Comparison of ENCODE assay signal across 9 mouse cellular contexts in genomic region chr12:107977534-107977933, GRCm38 (mm10). TPM values are rescaled to one million over a fixed set of nuclear protein-coding genes. Genes with fewer than 3 reads are reported as not detected.
DNase-seq lines count a peak whose midpoint lies in the region; ATAC-seq and TF ChIP-seq lines count a peak whose summit lies in the region.
"Had no signal": no experiment of that assay in that cellular context is flagged by ENCODE, and none has a peak within 500 bp of the region (broad histone marks: within the 10 kb centered on the region; RNA-seq: fewer than 3 reads in every experiment).

No protein-coding gene starts in this region.

- H3K27ac ChIP-seq in kidney, embryonic 16.5 days (ENCODE audit: low read length) = no peak overlapping the region
- H3K27ac ChIP-seq in embryonic facial prominence, embryonic 12.5 days = no peak overlapping the region
- peak overlapping the region; percentile 75 for H3K27ac ChIP-seq in hindbrain, embryonic 15.5 days (replicated peaks)
- no peak overlapping the region for H3K27ac ChIP-seq in neural tube, embryonic 12.5 days
- H3K27ac ChIP-seq in kidney, adult 2 months (ENCODE audit: insufficient read depth, low read depth, low read length) = no peak overlapping the region

- TF ChIP-seq POLR2A in kidney, adult 2 months (IDR thresholded peaks at IDR 0.05; ENCODE audit: low read depth, low read length) = no peak

- ATAC-seq in kidney, embryonic 16.5 days (ENCODE audit: low FRiP score, low TSS enrichment) = no peak
- no peak for ATAC-seq in embryonic facial prominence, embryonic 12.5 days (ENCODE audit: insufficient number of reproducible peaks, insufficient read depth, low FRiP score, low TSS enrichment)
- ATAC-seq in hindbrain, embryonic 15.5 days (ENCODE audit: low FRiP score, low read depth) = no peak
- no peak for ATAC-seq in neural tube, embryonic 12.5 days (ENCODE audit: low FRiP score, low read depth)

- H3K9me3 ChIP-seq in kidney, embryonic 16.5 days (ENCODE audit: low read length) = no peaks in the 10 kb centered on the region
- no peaks in the 10 kb centered on the region for H3K9me3 ChIP-seq in embryonic facial prominence, embryonic 12.5 days
- no peaks in the 10 kb centered on the region for H3K9me3 ChIP-seq in hindbrain, embryonic 15.5 days
- H3K9me3 ChIP-seq in neural tube, embryonic 12.5 days = no peaks in the 10 kb centered on the region

- TF ChIP-seq CTCF in kidney, adult 2 months (conservative IDR thresholded peaks at IDR 0.05; ENCODE audit: insufficient read depth, insufficient read length, low read depth, low read length) = no peak

- H3K9ac ChIP-seq in kidney, embryonic 16.5 days (replicated peaks; ENCODE audit: low read length) = no peak overlapping the region; the same call in 1 of the 2 replicates
- no peak overlapping the region for H3K9ac ChIP-seq in embryonic facial prominence, embryonic 12.5 days
- H3K9ac ChIP-seq in hindbrain, embryonic 15.5 days = peak overlapping the region; percentile 7; the same call in 1 of the 2 replicates
- H3K9ac ChIP-seq in neural tube, embryonic 12.5 days = 0 out of 2 replicates have a peak overlapping the region, but pooled peaks have one; percentile 2

- no peaks in the 10 kb centered on the region for H3K36me3 ChIP-seq in kidney, embryonic 16.5 days (ENCODE audit: insufficient read depth, low read length)
- H3K36me3 ChIP-seq in embryonic facial prominence, embryonic 12.5 days = no peaks in the 10 kb centered on the region
- H3K36me3 ChIP-seq in hindbrain, embryonic 15.5 days = no peaks in the 10 kb centered on the region
- no peaks in the 10 kb centered on the region for H3K36me3 ChIP-seq in neural tube, embryonic 12.5 days
- H3K36me3 ChIP-seq in kidney, adult 2 months (ENCODE audit: control insufficient read depth, insufficient read depth, low read length) = no peaks in the 10 kb centered on the region
- H3K36me3 ChIP-seq: G1E had no signal

- H3K4me2 ChIP-seq in kidney, embryonic 16.5 days (replicated peaks; ENCODE audit: low read depth, low read length) = peak overlapping the region; percentile 39
- peak overlapping the region; percentile 36 for H3K4me2 ChIP-seq in embryonic facial prominence, embryonic 12.5 days (replicated peaks)
- peak overlapping the region; percentile 55 for H3K4me2 ChIP-seq in hindbrain, embryonic 15.5 days
- peak overlapping the region; percentile 50 for H3K4me2 ChIP-seq in neural tube, embryonic 12.5 days (replicated peaks)

- H3K4me1 ChIP-seq in kidney, embryonic 16.5 days (ENCODE audit: insufficient read depth, low read length) = peaks cover 76% of the 10 kb centered on the region
- peaks cover 96% of the 10 kb centered on the region for H3K4me1 ChIP-seq in embryonic facial prominence, embryonic 12.5 days
- peaks cover 83% of the 10 kb centered on the region for H3K4me1 ChIP-seq in hindbrain, embryonic 15.5 days (replicated peaks)
- H3K4me1 ChIP-seq in neural tube, embryonic 12.5 days = peaks cover 94% of the 10 kb centered on the region
- peaks cover 3% of the 10 kb centered on the region; the same call in 1 of the 2 replicates for H3K4me1 ChIP-seq in kidney, adult 2 months (ENCODE audit: control insufficient read depth, insufficient read depth, low read length)

- DNase-seq in kidney, adult 18-20 months = no peak
- no peak for DNase-seq in adrenal gland, postnatal 10 days
- no peak for DNase-seq in cerebellum, postnatal 14 days
- no peak for DNase-seq in kidney, adult 2 months

- 13% methylated on average over 9 of the region's 9 CpGs for WGBS in kidney, embryonic 16.5 days
- 9% methylated on average over 9 of the region's 9 CpGs for WGBS in embryonic facial prominence, embryonic 12.5 days
- 12% methylated on average over 9 of the region's 9 CpGs for WGBS in hindbrain, embryonic 15.5 days
- 9% methylated on average over 9 of the region's 9 CpGs for WGBS in neural tube, embryonic 12.5 days
- 68% methylated on average over 9 of the region's 9 CpGs for WGBS in kidney, adult 2 months

- no peaks in the 10 kb centered on the region; the same call in 1 of the 2 replicates for H3K27me3 ChIP-seq in kidney, embryonic 16.5 days (ENCODE audit: insufficient read depth, low read length)
- no peaks in the 10 kb centered on the region for H3K27me3 ChIP-seq in embryonic facial prominence, embryonic 12.5 days
- 0 out of 2 replicates have a peak, but pooled peaks cover 3% of the 10 kb centered on the region for H3K27me3 ChIP-seq in hindbrain, embryonic 15.5 days
- H3K27me3 ChIP-seq in neural tube, embryonic 12.5 days (replicated peaks) = no peaks in the 10 kb centered on the region
- H3K27me3 ChIP-seq in kidney, adult 2 months (replicated peaks; ENCODE audit: control insufficient read depth, insufficient read depth, low read length) = no peaks in the 10 kb centered on the region

- no peak overlapping the region for H3K4me3 ChIP-seq in kidney, embryonic 16.5 days (ENCODE audit: low read length)
- no peak overlapping the region for H3K4me3 ChIP-seq in embryonic facial prominence, embryonic 12.5 days
- no peak overlapping the region for H3K4me3 ChIP-seq in hindbrain, embryonic 15.5 days
- H3K4me3 ChIP-seq in neural tube, embryonic 12.5 days = no peak overlapping the region
- H3K4me3 ChIP-seq in kidney, adult 2 months (ENCODE audit: insufficient read depth, low read depth, low read length) = no peak overlapping the region

RNA-seq across cellular contexts. Expression of gene Bcl11b, which starts 25.9 kb away (rescaled TPM):
- polyA plus RNA-seq in kidney, embryonic 16.5 days (2015; fragmentation: Nextera tagmentation; extraction: Ambion mirVana) = 2.6 TPM in 2 replicates
- 39.4 and 41.5 TPM in 2 replicates for polyA plus RNA-seq in embryonic facial prominence, embryonic 12.5 days (2016; fragmentation: Nextera tagmentation; extraction: Ambion mirVana)
- polyA plus RNA-seq in hindbrain, embryonic 15.5 days (2015; fragmentation: Nextera tagmentation; extraction: Ambion mirVana) = 20.5 and 24.4 TPM in 2 replicates
- polyA plus RNA-seq in neural tube, embryonic 12.5 days (2016; fragmentation: Nextera tagmentation; extraction: Ambion mirVana) = 25.9 and 27.1 TPM in 2 replicates
- total RNA-seq in adrenal gland, postnatal 10 days (2021) = 1 to 10 TPM; 1.7 to 1.9 TPM
- 4.9 and 5.4 TPM in 2 replicates for polyA plus RNA-seq in kidney, adult 2 months (2012; rRNA removed)
- polyA plus RNA-seq: G1E had no signal

Comparison
In these comparisons a context has a peak if more than half of its experiments do, and no peak if none do; other contexts are left out.
1. H3K9ac ChIP-seq: peak in hindbrain, embryonic 15.5 days (single experiment) and neural tube, embryonic 12.5 days (single experiment); none in kidney, embryonic 16.5 days (single experiment) and embryonic facial prominence, embryonic 12.5 days (single experiment).
2. Peak in every context shown above with its lines, with median percentiles within 50 percentile points of each other: H3K4me2 ChIP-seq.